ENCODE assay signal across 1 mouse cellular context in the genomic region with DNA sequence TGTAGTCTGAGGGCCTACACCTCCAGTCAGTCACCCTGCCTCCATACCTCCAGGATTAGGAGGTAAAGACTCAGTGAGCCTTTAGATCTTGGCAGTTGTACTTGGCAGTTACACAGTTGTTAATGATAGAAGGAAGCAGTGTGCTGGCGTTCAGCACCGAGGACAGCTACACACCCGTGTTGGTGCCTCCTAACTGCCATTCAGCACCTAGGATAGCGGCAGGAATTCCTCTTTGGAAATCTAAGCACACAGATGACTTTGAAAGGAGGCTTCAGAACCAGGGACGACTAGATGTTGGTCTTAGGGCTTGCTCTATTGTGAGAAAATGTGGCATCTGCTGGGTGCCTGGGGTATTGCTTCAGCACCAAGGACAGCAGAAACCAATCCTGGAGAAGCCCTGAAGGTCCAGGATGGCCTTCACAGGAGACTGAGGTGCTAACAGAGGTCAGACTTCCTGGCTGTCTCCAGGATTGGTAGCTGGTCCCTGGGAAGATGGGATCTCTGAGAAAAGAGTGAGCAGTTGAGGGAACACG.
TF ChIP-seq lines count a peak whose summit lies in the region.

No protein-coding gene starts in this region.

TF ChIP-seq in MEL, 35 proteins besides CTCF, POLR2A, EP300 and RAD21 (continued from another document):
- no peak for TF ChIP-seq GABPA (IDR thresholded peaks at IDR 0.05; ENCODE audit: low read depth, low read length)
- TF ChIP-seq TCF12 (IDR thresholded peaks at IDR 0.05; ENCODE audit: low read depth, low read length) = no peak
- no peak for TF ChIP-seq MYB (IDR thresholded peaks at IDR 0.05; ENCODE audit: low read depth, low read length)
